Mouse (Mus musculus) monocyte, adult 5-6 weeks (primary cell): ENCODE measurements at regions not wholly inside any gene's neighbourhood (a gene's known extent, or its start where the extent isn't known, plus 50 kb on each side); places are given as distances from the start of the nearest gene placed in this dataset.

Experiments
- ATAC-seq: fragments of 153-309, 156-312 bp; replicated peaks from 2 replicates; pipeline ENCODE4 v1.8.0; 2017; ENCODE audit warnings: mild to moderate bottlenecking; ENCODE audit not compliant: low TSS enrichment, insufficient number of reproducible peaks, severe bottlenecking, poor library complexity, low FRiP score

DNA sequence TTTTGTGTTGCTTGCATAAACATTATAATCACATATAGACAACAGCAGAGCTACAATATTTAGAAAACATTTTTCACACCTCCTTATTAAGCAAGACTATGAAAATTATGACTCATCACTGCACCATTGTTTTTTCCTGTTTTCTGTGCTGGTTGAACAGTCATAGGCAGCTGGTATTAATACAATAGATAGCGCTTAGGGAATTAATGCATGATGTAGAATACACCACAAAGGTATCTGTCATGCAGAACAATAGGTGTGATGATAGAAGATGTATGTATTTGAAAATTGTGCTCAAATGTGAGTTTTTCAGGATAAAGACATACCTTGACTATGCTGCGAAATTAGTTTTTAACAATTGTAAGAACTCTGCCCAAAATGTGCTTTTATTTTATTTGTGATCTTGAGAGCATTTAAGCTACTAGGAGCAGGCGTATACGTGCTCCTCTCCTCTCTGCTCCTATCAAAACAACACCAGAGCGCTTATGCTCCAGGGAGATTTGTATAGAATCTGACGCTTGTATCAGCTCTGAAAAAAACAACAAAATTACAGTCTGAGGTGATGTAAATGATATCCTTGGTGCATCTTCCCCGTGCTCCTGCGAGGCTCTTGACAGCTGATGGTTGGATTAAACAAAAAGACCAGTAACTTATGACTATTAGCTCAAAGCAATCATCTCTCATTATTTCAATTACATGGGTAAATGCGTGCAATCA is 560.1 kb downstream of the Gm43517 start:
- ATAC-seq, result no peak

DNA sequence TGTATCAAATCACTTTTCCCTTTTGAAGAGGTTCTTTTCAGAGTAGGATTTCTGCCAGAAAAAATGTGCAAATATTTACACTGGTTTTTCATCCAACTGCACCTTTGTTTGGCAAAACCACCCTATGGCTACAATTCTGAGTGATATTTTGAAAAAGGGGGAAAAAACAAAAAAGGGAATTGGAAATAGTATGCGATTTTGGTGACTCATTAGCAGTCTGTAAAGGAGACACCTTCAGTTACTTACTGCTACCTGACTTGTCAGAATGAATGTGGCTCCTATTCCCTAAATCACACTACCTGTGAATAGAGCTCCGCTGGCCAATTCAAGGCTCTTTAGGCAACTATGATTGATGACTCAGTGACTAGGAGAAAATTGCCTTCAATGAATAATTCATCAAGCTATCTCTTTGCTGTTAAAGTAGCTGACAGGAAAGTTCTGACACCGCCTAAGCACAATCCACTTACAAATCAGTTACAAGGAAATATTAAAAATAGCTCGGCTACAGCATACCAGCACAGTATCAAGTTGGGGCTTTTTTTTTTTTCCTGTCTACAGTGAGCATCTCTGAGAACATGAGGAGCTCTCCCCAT is 560.8 kb downstream of the Gm43517 start:
- no peak for ATAC-seq

GRCm38 (mm10) chr12:49946752-49947260 is 561.8 kb downstream of the Gm43517 start:
- ATAC-seq, result no peak

DNA sequence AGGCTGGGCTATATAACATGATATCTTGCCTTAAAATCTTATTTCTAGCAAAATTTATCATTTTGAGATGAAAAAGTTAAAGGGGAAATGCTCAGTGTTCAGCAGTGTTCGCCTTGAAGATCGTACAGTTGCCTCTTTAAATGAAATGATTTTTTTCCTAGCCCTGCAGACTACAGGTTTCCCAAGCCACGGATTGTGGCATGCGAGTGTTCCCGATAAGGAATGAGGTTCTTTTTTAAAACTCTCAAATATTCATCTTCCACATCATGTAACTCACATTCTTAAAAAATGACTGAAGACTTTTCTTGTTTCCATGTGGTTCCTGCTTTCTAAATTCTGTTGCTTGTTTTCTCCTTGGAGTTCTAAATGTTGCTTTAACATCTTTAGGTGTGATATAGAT is 566.0 kb downstream of the Gm43517 start:
- no peak for ATAC-seq

- ATAC-seq, result no peak
These were observed 566.8 kb downstream of the Gm43517 start for GRCm38 (mm10) chr12:49951821-49952220.

DNA sequence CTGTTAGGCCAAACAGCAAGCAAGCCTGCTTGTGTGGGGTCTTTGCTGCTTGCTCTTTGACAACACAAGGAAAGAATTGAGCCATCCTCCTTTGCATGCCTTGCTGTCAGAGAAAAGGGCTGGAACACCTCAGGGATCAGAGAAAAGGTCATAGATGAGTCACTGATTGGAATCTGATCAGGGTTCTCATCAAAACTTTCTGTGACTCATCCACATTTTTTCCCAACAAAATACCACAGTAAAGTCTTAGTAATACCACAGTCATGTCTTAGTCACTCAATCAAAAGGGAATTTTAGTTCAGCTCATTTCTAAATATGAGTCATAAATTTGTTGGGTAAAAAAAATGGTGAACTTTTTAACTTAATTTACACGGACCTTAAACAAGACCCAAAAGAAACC is 583.1 kb downstream of the Gm43517 start:
- ATAC-seq, result no peak

- no peak for ATAC-seq
These were observed 584.6 kb downstream of the Gm43517 start for GRCm38 (mm10) chr12:49969546-49969945.

DNA sequence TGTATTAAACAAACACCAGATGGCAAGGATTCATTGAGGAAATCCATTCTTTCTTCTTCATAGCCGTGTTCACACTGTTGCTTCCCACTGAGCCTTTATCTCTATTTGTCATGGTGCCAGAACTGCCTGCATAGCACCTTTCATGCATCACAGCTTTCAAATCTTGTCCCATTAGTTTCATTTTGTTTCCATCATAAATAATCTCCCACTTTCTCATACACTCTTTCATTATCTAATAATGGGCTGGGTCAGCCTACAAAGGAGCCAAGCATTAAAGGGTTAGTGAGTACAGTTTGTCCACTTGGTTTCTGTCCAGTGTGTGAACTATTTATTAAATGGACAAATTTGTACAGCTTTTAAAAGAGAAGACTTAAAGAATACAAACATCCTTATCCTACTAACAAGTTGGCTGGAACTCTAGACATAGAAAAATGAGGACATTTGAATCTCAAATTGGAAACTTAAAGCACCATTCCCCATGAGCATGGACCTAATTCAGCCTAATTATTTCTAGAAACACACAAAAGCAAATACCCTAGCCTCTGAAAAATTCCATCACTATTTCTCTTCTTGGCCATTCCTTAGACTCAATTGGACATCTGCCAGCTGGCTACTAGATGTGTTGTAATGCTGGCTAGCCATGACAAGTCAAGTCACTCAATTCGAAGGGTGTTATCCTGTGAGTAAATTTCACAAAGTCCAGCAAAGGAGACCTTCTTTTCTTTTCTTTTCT is 589.8 kb downstream of the Gm43517 start:
- no peak for ATAC-seq

DNA sequence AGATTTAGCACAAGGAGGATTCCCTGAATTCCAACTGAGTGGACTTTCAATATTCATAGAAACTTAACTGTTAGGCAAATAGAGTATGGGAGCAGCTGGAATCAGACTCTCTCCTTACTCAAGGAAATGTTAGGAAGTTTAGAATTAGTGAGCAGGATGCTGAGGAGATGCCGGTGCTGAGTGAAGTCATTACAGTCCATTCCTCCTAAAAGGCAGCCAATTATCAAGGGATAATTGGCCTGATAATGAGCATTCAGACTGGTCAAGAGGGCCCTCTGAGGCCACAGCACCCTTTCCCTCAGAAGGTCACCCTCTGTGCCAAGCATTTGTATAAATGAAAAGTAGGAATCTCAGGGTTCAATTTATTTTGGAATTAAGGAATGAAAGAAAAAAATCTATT is 590.6 kb downstream of the Gm43517 start:
- ATAC-seq, result no peak

DNA sequence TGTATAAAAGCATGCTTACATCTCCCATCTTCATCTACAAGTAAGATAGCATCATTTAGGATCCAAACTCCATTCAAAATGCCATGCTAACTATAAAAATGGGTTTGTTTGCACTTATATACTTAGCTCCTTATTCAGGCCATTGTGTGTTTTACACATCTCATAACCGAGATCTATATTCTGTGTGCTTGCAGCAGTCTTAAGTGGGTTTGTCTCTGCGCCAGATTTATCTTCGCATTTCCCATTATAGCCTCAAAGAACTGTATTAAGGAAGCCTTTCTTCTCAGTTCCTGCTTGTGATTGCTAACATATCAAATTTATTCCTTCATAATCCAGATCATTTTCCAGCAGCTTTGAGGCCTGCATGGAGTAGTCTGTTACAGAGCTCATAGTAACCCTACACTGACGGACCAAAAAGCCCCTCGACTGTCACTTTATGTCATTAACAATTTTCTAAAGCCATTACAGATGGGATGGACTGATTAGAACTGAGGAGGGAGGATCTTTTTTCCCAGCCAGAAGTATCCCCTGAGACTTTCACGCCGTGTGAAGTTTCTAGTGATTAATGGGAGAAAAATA is 607.6 kb downstream of the Gm43517 start:
- no peak for ATAC-seq

DNA sequence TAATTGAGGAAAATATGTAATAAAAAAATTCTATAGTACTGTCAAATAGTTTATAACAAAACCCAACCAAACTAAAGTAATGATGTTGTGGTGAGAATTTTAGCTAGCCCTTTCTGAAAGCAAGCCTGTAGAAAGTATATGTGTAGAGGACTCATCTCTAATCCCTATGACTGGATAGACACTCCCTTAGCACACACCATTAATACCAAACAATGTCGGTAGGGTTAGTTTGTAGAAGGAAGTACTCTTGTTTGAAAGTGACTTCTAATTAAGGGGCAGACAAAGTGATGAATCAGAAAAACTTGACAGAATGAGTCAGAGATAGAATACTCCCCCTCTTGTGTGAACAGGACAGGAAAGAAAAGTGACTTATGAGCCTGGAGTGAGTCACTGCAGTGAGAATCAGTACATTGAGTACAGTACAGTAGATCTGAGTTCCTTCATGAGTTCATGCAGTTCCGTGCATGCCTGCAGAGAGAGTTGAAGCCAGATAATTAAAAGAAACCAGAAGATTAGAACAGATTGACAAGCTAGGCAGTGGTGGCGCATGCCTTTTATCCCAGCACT is 610.0 kb downstream of the Prkd1 start:
- ATAC-seq, result no peak

DNA sequence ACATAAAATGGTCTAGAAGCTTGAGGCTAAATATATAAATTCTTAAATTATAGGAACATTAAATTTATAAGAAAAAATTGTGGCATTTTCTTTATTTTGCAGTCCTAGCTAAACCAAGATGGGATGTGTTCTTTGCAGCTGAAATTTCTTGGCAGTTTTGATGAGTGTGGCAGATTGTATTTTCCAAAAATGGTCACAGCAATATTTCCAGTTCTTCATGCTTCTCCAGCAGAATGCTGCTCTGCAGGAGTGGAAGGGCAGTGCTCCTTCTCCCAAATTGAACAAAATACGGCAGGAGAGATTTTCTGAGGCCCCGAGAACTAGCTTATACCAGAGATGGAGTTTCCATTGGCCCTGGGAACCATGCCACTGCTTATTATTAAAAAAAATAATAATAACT is 587.6 kb downstream of the Prkd1 start:
- no peak for ATAC-seq

GRCm38 (mm10) chr12:50066394-50066793 is 582.5 kb downstream of the Prkd1 start:
- no peak for ATAC-seq

GRCm38 (mm10) chr12:50071797-50072196 is 577.1 kb downstream of the Prkd1 start:
- ATAC-seq, result no peak

GRCm38 (mm10) chr12:50072359-50072758 is 576.5 kb downstream of the Prkd1 start:
- ATAC-seq, result no peak

GRCm38 (mm10) chr12:50073684-50074083 is 575.2 kb downstream of the Prkd1 start:
- ATAC-seq, result no peak

- ATAC-seq, result no peak
These were observed 567.7 kb downstream of the Prkd1 start for GRCm38 (mm10) chr12:50081157-50081556.

- ATAC-seq, result no peak
These were observed 567.3 kb downstream of the Prkd1 start for GRCm38 (mm10) chr12:50081571-50081970.

DNA sequence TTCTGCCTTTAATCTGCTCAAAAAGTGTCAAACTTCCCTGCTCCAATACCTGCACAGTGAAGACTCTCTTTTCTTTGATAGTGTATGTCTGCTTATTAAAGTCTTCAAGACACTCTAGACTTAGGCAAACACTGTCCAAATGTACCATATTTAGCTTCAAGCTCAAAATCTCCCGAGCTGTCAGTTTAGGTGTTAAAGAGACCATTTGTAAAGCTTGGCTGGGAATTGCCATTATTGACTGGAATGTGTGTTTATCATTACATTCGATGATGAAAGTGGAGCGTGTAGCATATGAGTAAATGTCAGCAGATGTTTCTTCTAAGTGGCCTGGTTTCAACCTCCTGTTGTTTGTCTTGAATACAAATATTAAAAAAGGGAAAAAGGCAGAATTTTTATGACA is 564.4 kb downstream of the Prkd1 start:
- ATAC-seq, result no peak
